Mouse (Mus musculus) liver, adult 2 months (tissue): ENCODE data around the gene Cog5. TPM values are rescaled to one million over a fixed set of nuclear protein-coding genes. Genes with fewer than 3 reads are reported as not detected.

ENCODE experiments used
- DNase-seq: peaks from one replicate; pipeline ENCODE4 v3.0.0-alpha.2; 2011; ENCODE audit warnings: low read depth, low spot score; ENCODE audit errors: extremely low read depth
- H3K27ac ChIP-seq: fragments of 200-500 bp; replicated peaks from 2 replicates; pipeline ENCODE4 v1.5.1; 2012; ENCODE audit warnings: low read depth, mild to moderate bottlenecking, control low read depth, inconsistent platforms, low read length; ENCODE audit not compliant: insufficient read depth
- H3K27me3 ChIP-seq: fragments of 200-500 bp; 2 replicates; pipeline ENCODE4 v1.6.1; 2012; ENCODE audit warnings: mild to moderate bottlenecking, moderate library complexity, low read length, inconsistent platforms; ENCODE audit not compliant: control insufficient read depth, insufficient read depth
- H3K36me3 ChIP-seq: fragments of 200-500 bp; 2 replicates; pipeline ENCODE4 v1.6.1; 2012; ENCODE audit warnings: low read length, inconsistent platforms; ENCODE audit not compliant: control insufficient read depth, insufficient read depth
- H3K4me1 ChIP-seq: fragments of 200-500 bp; 2 replicates; pipeline ENCODE4 v1.6.1; 2011; ENCODE audit warnings: low read length; ENCODE audit not compliant: control insufficient read depth, insufficient read depth
- H3K4me3 ChIP-seq: fragments of 200-500 bp; 2 replicates; pipeline ENCODE4 v1.5.1; 2011; ENCODE audit warnings: low read depth, mild to moderate bottlenecking, control low read depth, low read length, moderate library complexity; ENCODE audit not compliant: insufficient read depth
- H3K79me2 ChIP-seq: fragments of 200-500 bp; 2 replicates; pipeline ENCODE4 v1.6.1; 2012; ENCODE audit warnings: inconsistent platforms, mild to moderate bottlenecking, low read length, moderate library complexity; ENCODE audit not compliant: control insufficient read depth, insufficient read depth
- H3K9ac ChIP-seq: fragments of 200-500 bp; 2 replicates; pipeline ENCODE4 v1.6.1; 2012; ENCODE audit warnings: low read depth, mild to moderate bottlenecking, control low read depth, inconsistent platforms, low read length
- CTCF ChIP-seq: fragments of 200-500 bp; IDR thresholded peaks from 2 replicates; pipeline ENCODE4 v1.5.1; 2011; ENCODE audit warnings: low read depth, low read length, control low read depth
- POLR2A ChIP-seq: fragments of 200-500 bp; IDR thresholded peaks from 2 replicates; pipeline ENCODE4 v1.6.1; 2011; ENCODE audit warnings: low read length, control low read depth; ENCODE audit not compliant: insufficient read depth; ENCODE audit errors: extremely low read depth
- WGBS: fragments of 180-500 bp; shearing (Covaris S2); methylation state at CpG from one replicate; pipeline ENCODE4 v1.1.7; 2018; 5-methylcytosine and 5-hydroxymethylcytosine counted together
- polyA plus RNA-seq: library from polyadenylated mRNA; depleted of rRNA; stranded (reverse); fragments of >200 nt; gene quantifications from 2 replicates; pipeline ENCODE4 v1.2.3, GENCODE M21; 2012
- total RNA-seq: library from RNA; depleted of rRNA; stranded (reverse); fragments of >200 nt; gene quantifications from 2 replicates; pipeline ENCODE4 v1.2.3, GENCODE M21; 2014

The Cog5 gene
- total and polyA plus RNA-seq, 2 experiments: 7.6 to 33.5 TPM

- Histone ChIP-seq H3K27ac (no peak overlapping the region), H3K4me1 (no peaks in the 10 kb centered on the region), H3K27me3 (no peaks in the 10 kb centered on the region), H3K79me2 (no peaks in the 10 kb centered on the region), H3K36me3 (peaks cover under 1% of the 10 kb centered on the region; the same call in 1 of the 2 replicates), H3K4me3 (no peak overlapping the region), H3K9ac (no peak overlapping the region)
- TF ChIP-seq CTCF: no peak
- no peak for TF ChIP-seq POLR2A
- 85% methylated on average over 2 of the region's 2 CpGs for WGBS
- no peak for DNase-seq
These were observed 171.8 kb downstream of the Cog5 start for GRCm38 (mm10) chr12:31826476-31826875.

- WGBS: 96% methylated on average over 5 of the region's 5 CpGs
- H3K27ac ChIP-seq: no peak overlapping the region
These were observed 180.8 kb downstream of the Cog5 start for GRCm38 (mm10) chr12:31835480-31835879.

GRCm38 (mm10) chr12:31836211-31836610 is 181.5 kb downstream of the Cog5 start:
- H3K79me2 ChIP-seq: no peaks in the 10 kb centered on the region
- TF ChIP-seq CTCF (no peak), POLR2A (no peak)
- H3K4me1 ChIP-seq: no peaks in the 10 kb centered on the region
- peaks cover 5% of the 10 kb centered on the region for H3K36me3 ChIP-seq
- H3K27ac ChIP-seq: no peak overlapping the region
- no peak overlapping the region for H3K4me3 ChIP-seq
- 67% methylated on average over 1 of the region's 1 CpGs for WGBS
- no peak for DNase-seq
- H3K9ac ChIP-seq: no peak overlapping the region
- H3K27me3 ChIP-seq: no peaks in the 10 kb centered on the region

More at GRCm38 (mm10) chr12:31835480-31835879, 180.8 kb downstream of the Cog5 start:
- H3K36me3 ChIP-seq: peaks cover 5% of the 10 kb centered on the region
- DNase-seq: no peak
- TF ChIP-seq POLR2A: no peak
- no peak for TF ChIP-seq CTCF
- H3K27me3 ChIP-seq: no peaks in the 10 kb centered on the region
- H3K4me1 ChIP-seq: no peaks in the 10 kb centered on the region
- H3K4me3 ChIP-seq: no peak overlapping the region
- H3K79me2 ChIP-seq: no peaks in the 10 kb centered on the region
- no peak overlapping the region for H3K9ac ChIP-seq

- Histone ChIP-seq H3K4me1 (no peaks in the 10 kb centered on the region), H3K79me2 (no peaks in the 10 kb centered on the region), H3K27ac (no peak overlapping the region), H3K27me3 (no peaks in the 10 kb centered on the region), H3K9ac (no peak overlapping the region), H3K36me3 (peaks cover 5% of the 10 kb centered on the region), H3K4me3 (no peak overlapping the region)
- TF ChIP-seq POLR2A (no peak), CTCF (no peak)
- DNase-seq: no peak
These were observed 183.9 kb downstream of the Cog5 start for GRCm38 (mm10) chr12:31838521-31838920.

- Histone ChIP-seq H3K9ac (no peak overlapping the region), H3K79me2 (no peaks in the 10 kb centered on the region), H3K27me3 (no peaks in the 10 kb centered on the region), H3K36me3 (peaks cover 5% of the 10 kb centered on the region), H3K4me1 (no peaks in the 10 kb centered on the region), H3K27ac (no peak overlapping the region), H3K4me3 (no peak overlapping the region)
- TF ChIP-seq CTCF (no peak), POLR2A (no peak)
- no peak for DNase-seq
These were observed 184.6 kb downstream of the Cog5 start for GRCm38 (mm10) chr12:31839249-31839648.

GRCm38 (mm10) chr12:31846077-31846476 is 191.4 kb downstream of the Cog5 start:
- no peaks in the 10 kb centered on the region for H3K79me2 ChIP-seq
- H3K27me3 ChIP-seq: no peaks in the 10 kb centered on the region
- H3K36me3 ChIP-seq: no peaks in the 10 kb centered on the region
- no peak for DNase-seq
- no peak overlapping the region for H3K4me3 ChIP-seq
- TF ChIP-seq CTCF (no peak), POLR2A (no peak)
- WGBS: 94% methylated on average over 3 of the region's 3 CpGs
- H3K9ac ChIP-seq: no peak overlapping the region
- H3K27ac ChIP-seq: no peak overlapping the region
- no peaks in the 10 kb centered on the region for H3K4me1 ChIP-seq
